Mouse (Mus musculus) erythroblast, embryonic 14.5 days (primary cell): ENCODE data around the gene Zfp362.

ENCODE experiments used
- GATA1 ChIP-seq: IDR thresholded peaks from 2 replicates; pipeline ENCODE4 v1.6.1; 2012; ENCODE audit warnings: low read length, inconsistent platforms, mixed read lengths
- TAL1 ChIP-seq: IDR thresholded peaks from 3 replicates; pipeline ENCODE4 v1.6.1; 2012; ENCODE audit warnings: low read length, inconsistent platforms, mixed read lengths

GRCm38 (mm10) chr4:128782037-128782436 lies 23.8 kb downstream of the Zfp362 start:
- TF ChIP-seq GATA1 (no peak), TAL1 (no peak)
